Mouse (Mus musculus) embryonic facial prominence, embryonic 10.5 days (tissue): Measurements from ENCODE around the gene Wnk1. TPM values are rescaled to one million over a fixed set of nuclear protein-coding genes. Genes with fewer than 3 reads are reported as not detected.

Experiments
- DNase-seq: peaks from one replicate; pipeline ENCODE4 v3.0.0-alpha.2; 2017; ENCODE audit warnings: low spot score
- H3K27ac ChIP-seq: fragments of 300-500 bp; sonication (generic); replicated peaks from 2 replicates; pipeline ENCODE4 v1.5.1; 2016; ENCODE audit warnings: mild to moderate bottlenecking
- H3K27me3 ChIP-seq: fragments of 300-500 bp; sonication (generic); replicated peaks from 2 replicates; pipeline ENCODE4 v1.6.1; 2016; ENCODE audit warnings: low read depth, mild to moderate bottlenecking; ENCODE audit not compliant: poor library complexity, severe bottlenecking
- H3K36me3 ChIP-seq: fragments of 300-500 bp; sonication (generic); replicated peaks from 2 replicates; pipeline ENCODE4 v1.6.1; 2016; ENCODE audit warnings: mild to moderate bottlenecking, moderate library complexity
- H3K4me1 ChIP-seq: fragments of 300-500 bp; sonication (generic); 2 replicates; pipeline ENCODE4 v1.6.1; 2016
- H3K4me3 ChIP-seq: fragments of 300-500 bp; sonication (generic); 2 replicates; pipeline ENCODE4 v1.5.1; 2016; ENCODE audit warnings: mild to moderate bottlenecking, moderate library complexity
- H3K9me3 ChIP-seq: fragments of 300-500 bp; sonication (generic); 2 replicates; pipeline ENCODE4 v1.6.1; 2016; ENCODE audit warnings: mild to moderate bottlenecking
- WGBS: fragments of 180-500 bp; shearing (Covaris S2); methylation state at CpG from one replicate; pipeline ENCODE4 v1.1.7; 2016; 5-methylcytosine and 5-hydroxymethylcytosine counted together
- polyA plus RNA-seq: library from polyadenylated mRNA; unstranded; fragments of >200 nt; fragmentation: Nextera tagmentation; extraction: Ambion mirVana; gene quantifications from 2 replicates; pipeline ENCODE4 v1.2.1, GENCODE M21; 2016

Wnk1 gene
- polyA plus RNA-seq, 1 experiment from 2014 or later = 49.5 TPM

GRCm38 (mm10) chr6:120037636-120038365 is 671 bp downstream of the Wnk1 start:
- DNase-seq = peak; percentile 81
- WGBS = under 1% methylated on average over 85 of the region's 85 CpGs
- H3K27me3 ChIP-seq = no peaks in the 10 kb centered on the region
- H3K9me3 ChIP-seq = no peaks in the 10 kb centered on the region
- H3K4me1 ChIP-seq = peaks cover 22% of the 10 kb centered on the region
- peaks cover 16% of the 10 kb centered on the region for H3K36me3 ChIP-seq
- H3K27ac ChIP-seq = peak overlapping the region; percentile 95
- H3K4me3 ChIP-seq = peak overlapping the region; percentile 74

- H3K4me1 ChIP-seq = peaks cover 22% of the 10 kb centered on the region
- peak overlapping the region; percentile 74 for H3K4me3 ChIP-seq
- DNase-seq = peak; percentile 82
- H3K36me3 ChIP-seq = peaks cover 23% of the 10 kb centered on the region
- H3K27me3 ChIP-seq = no peaks in the 10 kb centered on the region
- H3K27ac ChIP-seq = peak overlapping the region; percentile 95
- H3K9me3 ChIP-seq = no peaks in the 10 kb centered on the region
- under 1% methylated on average over 51 of the region's 51 CpGs for WGBS
These were observed 1.4 kb downstream of the Wnk1 start for GRCm38 (mm10) chr6:120037004-120037635.

DNA sequence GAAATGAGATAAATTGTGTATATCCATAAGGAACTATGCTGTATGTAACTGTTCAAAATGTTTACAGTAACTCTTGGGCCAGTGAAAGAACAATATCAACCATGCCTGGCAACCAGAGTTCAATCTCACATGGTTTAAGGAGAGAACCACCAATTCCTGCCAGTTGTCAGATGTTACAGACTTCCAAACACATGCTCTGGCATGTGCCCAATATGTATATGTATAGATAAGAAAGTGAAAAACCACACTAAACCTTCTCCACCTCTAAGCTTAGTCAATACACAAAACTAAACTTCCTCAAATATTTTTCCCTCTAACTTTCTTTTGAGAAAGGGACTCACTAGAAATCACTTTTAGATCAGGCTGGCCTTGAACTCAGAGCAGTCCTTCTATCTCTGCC is 13.9 kb downstream of the Wnk1 start:
- Histone ChIP-seq H3K4me1 (no peaks in the 10 kb centered on the region), H3K27ac (no peak overlapping the region)

GRCm38 (mm10) chr6:120023746-120024145 is 14.7 kb downstream of the Wnk1 start:
- peaks cover 28% of the 10 kb centered on the region for H3K36me3 ChIP-seq
- no peaks in the 10 kb centered on the region for H3K4me1 ChIP-seq
- no peak overlapping the region for H3K27ac ChIP-seq
- 85% methylated on average over 1 of the region's 1 CpGs for WGBS
- no peak overlapping the region for H3K4me3 ChIP-seq
- no peak for DNase-seq
- H3K9me3 ChIP-seq = 0 out of 2 replicates have a peak, but pooled peaks cover under 1% of the 10 kb centered on the region
- H3K27me3 ChIP-seq = no peaks in the 10 kb centered on the region

More for the DNA sequence above, 13.9 kb downstream of the Wnk1 start:
- H3K9me3 ChIP-seq = 0 out of 2 replicates have a peak, but pooled peaks cover 4% of the 10 kb centered on the region
- no peaks in the 10 kb centered on the region for H3K27me3 ChIP-seq
- H3K36me3 ChIP-seq = peaks cover 36% of the 10 kb centered on the region
- H3K4me3 ChIP-seq = no peak overlapping the region
- DNase-seq = no peak

DNA sequence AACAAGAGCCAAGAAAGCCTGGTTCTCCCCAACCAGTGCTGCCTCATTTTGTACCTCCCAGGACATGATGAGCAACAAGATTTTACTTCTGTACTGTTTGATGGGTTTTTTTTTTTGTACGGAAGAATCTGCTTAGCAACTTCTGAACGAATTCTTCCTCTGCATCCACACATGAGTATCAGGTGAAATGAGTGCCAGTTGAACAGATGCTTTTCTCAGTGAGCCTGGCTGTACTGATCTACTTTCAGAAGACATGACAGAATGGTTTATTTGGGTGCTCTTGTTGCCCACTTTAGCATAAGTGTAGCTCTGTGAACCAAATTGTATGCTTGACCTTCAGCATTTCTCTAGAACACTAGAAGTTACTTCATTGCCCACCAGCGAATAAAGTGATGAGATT is 16.4 kb downstream of the Wnk1 start:
- no peaks in the 10 kb centered on the region for H3K9me3 ChIP-seq
- no peak overlapping the region for H3K27ac ChIP-seq
- H3K4me3 ChIP-seq = no peak overlapping the region
- H3K4me1 ChIP-seq = no peaks in the 10 kb centered on the region
- 97% methylated on average over 3 of the region's 3 CpGs for WGBS
- no peak for DNase-seq
- H3K36me3 ChIP-seq = peaks cover 15% of the 10 kb centered on the region
- no peaks in the 10 kb centered on the region for H3K27me3 ChIP-seq

GRCm38 (mm10) chr6:120019697-120020096 is 18.8 kb downstream of the Wnk1 start:
- no peak overlapping the region for H3K27ac ChIP-seq
- WGBS = 95% methylated on average over 2 of the region's 2 CpGs
- H3K4me1 ChIP-seq = no peaks in the 10 kb centered on the region
- no peaks in the 10 kb centered on the region for H3K9me3 ChIP-seq
- DNase-seq = no peak
- no peaks in the 10 kb centered on the region for H3K27me3 ChIP-seq
- no peaks in the 10 kb centered on the region for H3K36me3 ChIP-seq
- no peak overlapping the region for H3K4me3 ChIP-seq

- no peak overlapping the region for H3K27ac ChIP-seq
- 82% methylated on average over 1 of the region's 1 CpGs for WGBS
- no peaks in the 10 kb centered on the region for H3K36me3 ChIP-seq
- DNase-seq = no peak
- 0 out of 2 replicates have a peak, but pooled peaks cover 4% of the 10 kb centered on the region for H3K4me1 ChIP-seq
- H3K9me3 ChIP-seq = no peaks in the 10 kb centered on the region
- no peaks in the 10 kb centered on the region for H3K27me3 ChIP-seq
- no peak overlapping the region for H3K4me3 ChIP-seq
These were observed 25.3 kb downstream of the Wnk1 start for GRCm38 (mm10) chr6:120013125-120013524.

GRCm38 (mm10) chr6:120011440-120011839 is 27.0 kb downstream of the Wnk1 start:
- 88% methylated on average over 1 of the region's 1 CpGs for WGBS
- Histone ChIP-seq H3K4me1 (0 out of 2 replicates have a peak, but pooled peaks cover 4% of the 10 kb centered on the region), H3K27ac (no peak overlapping the region), H3K36me3 (no peaks in the 10 kb centered on the region), H3K4me3 (no peak overlapping the region), H3K27me3 (no peaks in the 10 kb centered on the region), H3K9me3 (no peaks in the 10 kb centered on the region)
- DNase-seq = no peak

DNA sequence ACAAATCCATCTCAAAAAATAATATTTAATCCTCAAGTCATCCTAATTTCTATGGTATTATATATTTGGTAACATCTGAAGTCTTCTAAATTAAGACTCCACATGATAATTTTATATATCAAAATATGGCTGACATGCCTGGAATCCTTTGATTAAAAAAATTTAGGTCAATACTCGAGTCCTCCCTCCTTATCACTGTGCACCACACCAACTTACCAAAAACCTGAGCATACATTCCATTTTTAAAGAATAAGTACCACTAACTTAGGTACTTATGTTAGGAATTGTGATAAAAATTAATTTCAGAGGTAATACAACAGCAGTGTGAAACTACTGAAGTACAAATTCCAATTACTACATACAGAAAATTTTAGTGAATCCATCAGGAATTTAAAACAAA is 27.5 kb downstream of the Wnk1 start:
- no peaks in the 10 kb centered on the region for H3K36me3 ChIP-seq
- DNase-seq = no peak
- no peaks in the 10 kb centered on the region for H3K27me3 ChIP-seq
- H3K27ac ChIP-seq = no peak overlapping the region
- 91% methylated on average over 1 of the region's 1 CpGs for WGBS
- no peak overlapping the region for H3K4me3 ChIP-seq
- H3K9me3 ChIP-seq = no peaks in the 10 kb centered on the region
- H3K4me1 ChIP-seq = 0 out of 2 replicates have a peak, but pooled peaks cover 4% of the 10 kb centered on the region

DNA sequence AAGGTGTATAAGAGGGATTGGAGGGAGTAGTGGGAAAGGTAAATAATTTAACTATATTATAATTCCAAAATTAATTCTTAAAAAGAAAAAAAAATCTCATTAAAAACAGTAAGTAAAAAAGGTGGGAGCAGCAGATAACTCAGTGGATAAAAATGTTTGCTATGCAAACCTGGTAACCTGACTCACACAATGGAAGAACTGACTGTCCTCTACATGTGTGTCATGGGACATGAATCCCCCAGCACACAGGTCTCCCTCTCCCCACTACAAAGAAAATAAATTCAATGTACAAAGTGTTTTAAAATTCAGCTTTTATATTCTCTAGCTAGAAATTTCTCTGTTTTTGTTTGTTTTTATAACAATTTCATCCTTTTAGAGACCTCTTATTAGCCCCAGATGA is 27.9 kb downstream of the Wnk1 start:
- no peak for DNase-seq
- H3K4me3 ChIP-seq = no peak overlapping the region
- H3K9me3 ChIP-seq = no peaks in the 10 kb centered on the region
- H3K27me3 ChIP-seq = no peaks in the 10 kb centered on the region
- 0 out of 2 replicates have a peak, but pooled peaks cover 4% of the 10 kb centered on the region for H3K4me1 ChIP-seq
- no peaks in the 10 kb centered on the region for H3K36me3 ChIP-seq
- H3K27ac ChIP-seq = no peak overlapping the region

DNA sequence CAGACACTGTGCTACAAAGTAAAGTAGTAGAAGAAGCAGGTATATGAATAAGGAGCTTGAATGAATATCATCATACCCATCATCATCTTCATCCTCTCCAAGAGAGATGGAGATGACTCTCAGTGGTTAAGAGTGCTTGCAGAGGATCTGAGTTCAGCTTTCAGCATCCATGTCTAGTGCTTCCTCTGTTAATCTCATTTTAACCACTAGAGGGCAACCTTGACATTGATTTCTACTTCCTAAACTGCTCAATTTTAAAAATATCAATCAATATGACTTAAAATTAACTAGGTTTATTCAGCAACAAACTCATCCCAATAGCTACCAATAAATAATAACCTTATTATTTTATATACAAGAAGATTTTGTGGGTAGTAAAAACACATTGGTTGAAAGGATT is 36.8 kb downstream of the Wnk1 start:
- peaks cover 3% of the 10 kb centered on the region; the same call in 1 of the 2 replicates for H3K4me1 ChIP-seq
- DNase-seq = no peak
- no peaks in the 10 kb centered on the region for H3K9me3 ChIP-seq
- no peak overlapping the region for H3K4me3 ChIP-seq
- H3K27me3 ChIP-seq = no peaks in the 10 kb centered on the region
- peaks cover 24% of the 10 kb centered on the region for H3K36me3 ChIP-seq
- no peak overlapping the region for H3K27ac ChIP-seq

GRCm38 (mm10) chr6:119996480-119996879 is 42.0 kb downstream of the Wnk1 start:
- H3K4me3 ChIP-seq = no peak overlapping the region
- H3K27ac ChIP-seq = no peak overlapping the region
- 85% methylated on average over 1 of the region's 1 CpGs for WGBS
- DNase-seq = no peak
- no peaks in the 10 kb centered on the region for H3K9me3 ChIP-seq
- peaks cover 31% of the 10 kb centered on the region for H3K36me3 ChIP-seq
- no peaks in the 10 kb centered on the region for H3K4me1 ChIP-seq
- H3K27me3 ChIP-seq = no peaks in the 10 kb centered on the region
